8 mouse cellular contexts compared by ENCODE assay signal in the genomic region with DNA sequence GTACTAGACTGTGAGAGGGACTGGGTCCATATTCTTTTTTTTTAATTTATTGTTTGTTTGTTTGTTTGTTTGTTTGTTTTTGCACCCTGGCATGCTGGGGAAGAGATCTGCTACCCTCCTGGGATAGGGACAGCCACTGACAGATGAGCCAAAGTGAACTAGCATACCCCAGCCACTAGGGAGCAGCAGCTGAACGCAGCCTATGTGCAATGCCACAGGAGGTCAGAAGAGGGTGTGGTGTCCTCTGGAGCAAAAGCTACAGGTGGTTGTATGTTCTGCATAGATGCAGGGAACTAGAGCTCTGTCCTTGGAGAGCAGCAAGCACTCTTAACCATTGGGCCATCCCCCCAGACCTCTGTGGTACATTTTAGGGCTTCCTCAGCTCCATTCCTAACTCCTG. TPM values are rescaled to one million over a fixed set of nuclear protein-coding genes. Genes with fewer than 3 reads are reported as not detected.
DNase-seq lines count a peak whose midpoint lies in the region; ATAC-seq lines count a peak whose summit lies in the region.

No protein-coding gene starts in this region.

- no peaks in the 10 kb centered on the region for H3K36me3 ChIP-seq in neural tube, embryonic 15.5 days
- H3K36me3 ChIP-seq in liver, embryonic 12.5 days = no peaks in the 10 kb centered on the region

- H3K27ac ChIP-seq in neural tube, embryonic 15.5 days (replicated peaks) = no peak overlapping the region
- H3K27ac ChIP-seq in liver, embryonic 12.5 days = no peak overlapping the region

- H3K9ac ChIP-seq in neural tube, embryonic 15.5 days (replicated peaks) = no peak overlapping the region
- no peak overlapping the region for H3K9ac ChIP-seq in liver, embryonic 12.5 days

- no peaks in the 10 kb centered on the region for H3K27me3 ChIP-seq in neural tube, embryonic 15.5 days (replicated peaks)
- H3K27me3 ChIP-seq in liver, embryonic 12.5 days (replicated peaks) = no peaks in the 10 kb centered on the region

- H3K4me1 ChIP-seq in neural tube, embryonic 15.5 days = no peaks in the 10 kb centered on the region
- H3K4me1 ChIP-seq in liver, embryonic 12.5 days = no peaks in the 10 kb centered on the region

- 15% methylated on average over 1 of the region's 1 CpGs for WGBS in neural tube, embryonic 15.5 days
- WGBS in liver, embryonic 12.5 days (ENCODE audit: insufficient replicate concordance) = 0% methylated on average over 1 of the region's 1 CpGs

- ATAC-seq in neural tube, embryonic 15.5 days (ENCODE audit: low FRiP score) = no peak
- ATAC-seq in liver, embryonic 12.5 days = peak; percentile 54

- H3K9me3 ChIP-seq in neural tube, embryonic 15.5 days (replicated peaks) = no peaks in the 10 kb centered on the region
- no peaks in the 10 kb centered on the region for H3K9me3 ChIP-seq in liver, embryonic 12.5 days (replicated peaks)

- H3K4me3 ChIP-seq in neural tube, embryonic 15.5 days (replicated peaks) = no peak overlapping the region
- no peak overlapping the region for H3K4me3 ChIP-seq in liver, embryonic 12.5 days

- peak; percentile 45 for DNase-seq in neural tube, embryonic 10.5 days (ENCODE audit: extremely low spot score, low spot score)
- peak; percentile 75 for DNase-seq in WW6 (ENCODE audit: low read depth, low spot score)
- DNase-seq in embryo, embryonic 10 days (ENCODE audit: low spot score) = peak; percentile 84
- DNase-seq in induced T-regulatory cell, adult 2 months (ENCODE audit: low read depth) = peak; percentile 89
- peak; percentile 69 for DNase-seq in retina, postnatal 1 day
- DNase-seq in yolk sac, embryonic 10.5 days (ENCODE audit: low spot score) = no peak

- no peak overlapping the region for H3K4me2 ChIP-seq in neural tube, embryonic 15.5 days
- H3K4me2 ChIP-seq in liver, embryonic 12.5 days = no peak overlapping the region

RNA-seq across cellular contexts. Expression of a gene that starts 10.3 kb away (rescaled TPM):
- polyA plus RNA-seq in neural tube, embryonic 15.5 days (2015; fragmentation: Nextera tagmentation; extraction: Ambion mirVana) = not detected in 2 replicates
- polyA plus RNA-seq in liver, embryonic 12.5 days (2016; fragmentation: Nextera tagmentation; extraction: Ambion mirVana) = not detected in 2 replicates

RNA-seq across cellular contexts. Expression of a gene that starts 20.5 kb away (rescaled TPM):
- polyA plus RNA-seq in neural tube, embryonic 15.5 days (2015; fragmentation: Nextera tagmentation; extraction: Ambion mirVana) = 1.7 and 4.6 TPM in 2 replicates
- 2.6 and 2.8 TPM in 2 replicates for polyA plus RNA-seq in liver, embryonic 12.5 days (2016; fragmentation: Nextera tagmentation; extraction: Ambion mirVana)

RNA-seq across cellular contexts. Expression of a gene that starts 40.0 kb away (rescaled TPM):
- 67.2 and 90.6 TPM in 2 replicates for polyA plus RNA-seq in neural tube, embryonic 15.5 days (2015; fragmentation: Nextera tagmentation; extraction: Ambion mirVana)
- polyA plus RNA-seq in liver, embryonic 12.5 days (2016; fragmentation: Nextera tagmentation; extraction: Ambion mirVana) = 0.28 and 0.35 TPM in 2 replicates

RNA-seq across cellular contexts. Expression of a gene that starts 42.4 kb away (rescaled TPM):
- 34.4 and 38.3 TPM in 2 replicates for polyA plus RNA-seq in neural tube, embryonic 15.5 days (2015; fragmentation: Nextera tagmentation; extraction: Ambion mirVana)
- 22.9 and 23.5 TPM in 2 replicates for polyA plus RNA-seq in liver, embryonic 12.5 days (2016; fragmentation: Nextera tagmentation; extraction: Ambion mirVana)

Comparison
In these comparisons a context has a peak if more than half of its experiments do, and no peak if none do; other contexts are left out.
1. RNA of a gene that starts 40.0 kb away (polyA plus RNA-seq): 67.2 to 90.6 TPM in neural tube, embryonic 15.5 days; 0.28 to 0.35 TPM in liver, embryonic 12.5 days; every median in the first group is over 10 times any median in the second.